Mouse (Mus musculus): ENCODE measurements around the gene Nt5dc3. TPM values are rescaled to one million over a fixed set of nuclear protein-coding genes. Genes with fewer than 3 reads are reported as not detected.

The Nt5dc3 gene
- 1 to 10 TPM in 1 of 2 experiments, under 1 TPM in 1; 0.79 to 1.2 TPM for polyA plus RNA-seq (2017; shearing (Covaris generic))

- ATAC-seq: peak; percentile 84
Observed at GRCm38 (mm10) chr10:86778398-86779116, at the start of gene Nt5dc3. Gene Nt5dc3, plus strand, starts transcription at chr10:86779005.

GRCm38 (mm10) chr10:86730823-86731499, 47.8 kb upstream of the Nt5dc3 start:
- peak; percentile 17 for ATAC-seq

- no peak for ATAC-seq
Observed at GRCm38 (mm10) chr10:86731500-86731863, 47.3 kb upstream of the Nt5dc3 start.

GRCm38 (mm10) chr10:86735036-86735435, 43.8 kb upstream of the Nt5dc3 start:
- no peak for ATAC-seq

GRCm38 (mm10) chr10:86742918-86743317, 35.9 kb upstream of the Nt5dc3 start:
- no peak for ATAC-seq

GRCm38 (mm10) chr10:86744306-86744705, 34.5 kb upstream of the Nt5dc3 start:
- ATAC-seq: no peak

- no peak for ATAC-seq
Observed at GRCm38 (mm10) chr10:86755816-86756502, 22.8 kb upstream of the Nt5dc3 start.

GRCm38 (mm10) chr10:86757724-86758123, 21.1 kb upstream of the Nt5dc3 start:
- no peak for ATAC-seq

- no peak for ATAC-seq
Observed at GRCm38 (mm10) chr10:86758211-86758610, 20.6 kb upstream of the Nt5dc3 start.

- ATAC-seq: no peak
Observed at GRCm38 (mm10) chr10:86761236-86761635, 17.6 kb upstream of the Nt5dc3 start.

GRCm38 (mm10) chr10:86761722-86762383, 17.0 kb upstream of the Nt5dc3 start:
- no peak for ATAC-seq

GRCm38 (mm10) chr10:86762384-86762730, 16.4 kb upstream of the Nt5dc3 start:
- no peak for ATAC-seq

GRCm38 (mm10) chr10:86763672-86764071, 15.1 kb upstream of the Nt5dc3 start, which contains the start of gene Gm49358:
Gene Gm49358, plus strand, starts transcription at chr10:86763972.
- ATAC-seq: no peak

GRCm38 (mm10) chr10:86765344-86765966, 13.3 kb upstream of the Nt5dc3 start:
- ATAC-seq: no peak

GRCm38 (mm10) chr10:86769216-86769615, 9.6 kb upstream of the Nt5dc3 start:
- no peak for ATAC-seq

- no peak for ATAC-seq
Observed at GRCm38 (mm10) chr10:86769797-86770196, 9.0 kb upstream of the Nt5dc3 start.

GRCm38 (mm10) chr10:86771701-86772100, 7.1 kb upstream of the Nt5dc3 start:
- ATAC-seq: no peak

GRCm38 (mm10) chr10:86772231-86772631, 6.6 kb upstream of the Nt5dc3 start:
- no peak for ATAC-seq

- ATAC-seq: no peak
Observed at GRCm38 (mm10) chr10:86773360-86773759, 5.4 kb upstream of the Nt5dc3 start.

GRCm38 (mm10) chr10:86776281-86776680, 2.5 kb upstream of the Nt5dc3 start:
- ATAC-seq: no peak

GRCm38 (mm10) chr10:86777614-86778319, 1.0 kb upstream of the Nt5dc3 start:
- ATAC-seq: no peak

Measured in activated CD4-positive, CD25-positive, alpha-beta regulatory T cell, adult 4 months (primary cell).